Mouse (Mus musculus): ENCODE results near the gene Tlr9. TPM values are rescaled to one million over a fixed set of nuclear protein-coding genes. Genes with fewer than 3 reads are reported as not detected.

Tlr9 gene
- total RNA-seq, 1 experiment from 2014 or later = 0.85 TPM

- DNase-seq = no peak
Measured at GRCm38 (mm10) chr9:106268421-106268820, 46.0 kb downstream of the Tlr9 start.

GRCm38 (mm10) chr9:106269076-106269788, 46.8 kb downstream of the Tlr9 start:
- peak; percentile 36 for DNase-seq

- DNase-seq = no peak
Measured at GRCm38 (mm10) chr9:106269879-106270278, 47.5 kb downstream of the Tlr9 start.

GRCm38 (mm10) chr9:106270656-106271055, 48.3 kb downstream of the Tlr9 start:
- DNase-seq = no peak

GRCm38 (mm10) chr9:106272288-106272687, 49.9 kb downstream of the Tlr9 start:
- no peak for DNase-seq

- DNase-seq = no peak
Measured at GRCm38 (mm10) chr9:106273276-106273675, 50.9 kb downstream of the Tlr9 start.

- no peak for DNase-seq
Measured at GRCm38 (mm10) chr9:106273791-106274190, 51.4 kb downstream of the Tlr9 start.

GRCm38 (mm10) chr9:106274652-106275180, 52.3 kb downstream of the Tlr9 start:
- no peak for DNase-seq

- no peak for DNase-seq
Measured at GRCm38 (mm10) chr9:106275806-106276205, 53.4 kb downstream of the Tlr9 start.

Small RNA genes within 50 kb of the gene (microRNA-seq; reads per million reads assigned to microRNA genes)
- gene Mirlet7g = 128,363 to 134,155 reads per million in 2 experiments

Other genes starting within 250 kb of the Tlr9 start
- gene Col6a4, start 125.8 kb upstream of the Tlr9 start, total RNA-seq (2021) = 0.52 and 0.67 TPM in 2 replicates
- 3.7 and 4.8 TPM in 2 replicates for gene Glyctk, start 64.5 kb upstream of the Tlr9 start, total RNA-seq (2021)
- 82.4 and 83.3 TPM in 2 replicates for gene Wdr82, start 51.7 kb upstream of the Tlr9 start, total RNA-seq (2021)
- 119 and 156 TPM in 2 replicates for gene Ppm1m, start 22.9 kb upstream of the Tlr9 start, total RNA-seq (2021)
- 111 and 128 TPM in 2 replicates for gene Twf2, start 19.5 kb upstream of the Tlr9 start, total RNA-seq (2021)
- 769 and 1,285 TPM in 2 replicates for gene Alas1, start 26.1 kb downstream of the Tlr9 start, total RNA-seq (2021)
- gene Poc1a, start 58.5 kb downstream of the Tlr9 start, total RNA-seq (2021) = 4.4 and 6.3 TPM in 2 replicates
- gene Dusp7, start 146.0 kb downstream of the Tlr9 start, total RNA-seq (2021) = 16.7 and 20.6 TPM in 2 replicates
- gene Rpl29, start 206.9 kb downstream of the Tlr9 start, total RNA-seq (2021) = 413 and 509 TPM in 2 replicates
- gene Acy1, start 215.7 kb downstream of the Tlr9 start, total RNA-seq (2021) = 17.0 and 20.6 TPM in 2 replicates
- 38.0 and 53.8 TPM in 2 replicates for gene Abhd14b, start 224.9 kb downstream of the Tlr9 start, total RNA-seq (2021)
- 21.7 and 23.1 TPM in 2 replicates for gene Abhd14a, start 225.1 kb downstream of the Tlr9 start, total RNA-seq (2021)
- 26.8 and 29.9 TPM in 2 replicates for gene Pcbp4, start 230.7 kb downstream of the Tlr9 start, total RNA-seq (2021)
- gene Gpr62, start 243.3 kb downstream of the Tlr9 start, total RNA-seq (2021) = 0.21 TPM in 1 of 2 replicates, not detected in the other

Data from adrenal gland, postnatal 25 days (tissue).